Mouse (Mus musculus): Measurements from ENCODE around the gene Tifa. TPM values are rescaled to one million over a fixed set of nuclear protein-coding genes. Genes with fewer than 3 reads are reported as not detected.

The Tifa gene
- polyA plus RNA-seq, 1 experiment, result 7.7 TPM

- no peak for DNase-seq (ENCODE audit: extremely low spot score in 1 of 2, low spot score in 1 of 2)
Observed at GRCm38 (mm10) chr3:127821209-127821608, 31.6 kb downstream of the Tifa start.

GRCm38 (mm10) chr3:127823886-127824863, 34.6 kb downstream of the Tifa start:
- no peak for DNase-seq (ENCODE audit: extremely low spot score in 1 of 2, low spot score in 1 of 2)

- no peak for DNase-seq (ENCODE audit: extremely low spot score in 1 of 2, low spot score in 1 of 2)
Observed at GRCm38 (mm10) chr3:127826503-127826902, 36.9 kb downstream of the Tifa start.

- DNase-seq (ENCODE audit: extremely low spot score in 1 of 2, low spot score in 1 of 2), result no peak
Observed at GRCm38 (mm10) chr3:127827123-127827522, 37.5 kb downstream of the Tifa start.

GRCm38 (mm10) chr3:127830183-127830582, 40.6 kb downstream of the Tifa start:
- DNase-seq (ENCODE audit: extremely low spot score in 1 of 2, low spot score in 1 of 2), result no peak

- DNase-seq (ENCODE audit: extremely low spot score in 1 of 2, low spot score in 1 of 2), result no peak
Observed at GRCm38 (mm10) chr3:127831079-127831478, 41.5 kb downstream of the Tifa start.

GRCm38 (mm10) chr3:127834040-127834439, 44.4 kb downstream of the Tifa start:
- DNase-seq (ENCODE audit: extremely low spot score in 1 of 2, low spot score in 1 of 2), result no peak

- no peak for DNase-seq (ENCODE audit: extremely low spot score in 1 of 2, low spot score in 1 of 2)
Observed at GRCm38 (mm10) chr3:127835594-127835993, 46.0 kb downstream of the Tifa start.

GRCm38 (mm10) chr3:127836798-127837153, 47.2 kb downstream of the Tifa start:
- DNase-seq (ENCODE audit: extremely low spot score in 1 of 2, low spot score in 1 of 2), result no peak

- DNase-seq (ENCODE audit: extremely low spot score in 1 of 2, low spot score in 1 of 2), result peak; percentile 91 to 98
Observed at GRCm38 (mm10) chr3:127837154-127837865, 47.7 kb downstream of the Tifa start, which contains the start of gene Ap1ar. TSS of gene Ap1ar (minus strand) at chr3:127837523.

GRCm38 (mm10) chr3:127837972-127838644, 48.5 kb downstream of the Tifa start:
- no peak for DNase-seq (ENCODE audit: extremely low spot score in 1 of 2, low spot score in 1 of 2)

GRCm38 (mm10) chr3:127841926-127842325, 52.3 kb downstream of the Tifa start:
- DNase-seq (ENCODE audit: extremely low spot score in 1 of 2, low spot score in 1 of 2), result no peak

- DNase-seq (ENCODE audit: extremely low spot score in 1 of 2, low spot score in 1 of 2), result no peak
Observed at GRCm38 (mm10) chr3:127843324-127843940, 53.8 kb downstream of the Tifa start.

- no peak for DNase-seq (ENCODE audit: extremely low spot score in 1 of 2, low spot score in 1 of 2)
Observed at GRCm38 (mm10) chr3:127843941-127844327, 54.3 kb downstream of the Tifa start.

- DNase-seq (ENCODE audit: extremely low spot score in 1 of 2, low spot score in 1 of 2), result no peak
Observed at GRCm38 (mm10) chr3:127848088-127848808, 58.6 kb downstream of the Tifa start.

- no peak for DNase-seq (ENCODE audit: extremely low spot score in 1 of 2, low spot score in 1 of 2)
Observed at GRCm38 (mm10) chr3:127849922-127850321, 60.3 kb downstream of the Tifa start.

GRCm38 (mm10) chr3:127850776-127851646, 61.4 kb downstream of the Tifa start:
- DNase-seq (ENCODE audit: extremely low spot score in 1 of 2, low spot score in 1 of 2), result no peak

- no peak for DNase-seq (ENCODE audit: extremely low spot score in 1 of 2, low spot score in 1 of 2)
Observed at GRCm38 (mm10) chr3:127852722-127853121, 63.1 kb downstream of the Tifa start.

All from frontal cortex, adult 2 months (tissue).